Mouse (Mus musculus) hindbrain, postnatal 0 days (tissue): ENCODE measurements at regions not wholly inside any gene's neighbourhood (a gene's known extent, or its start where the extent isn't known, plus 50 kb on each side); places are given as distances from the start of the nearest gene placed in this dataset.

Source experiments
- ATAC-seq: fragments of 200-750 bp; cut with Nextera tagmentation; 2 replicates; pipeline ENCODE4 v1.8.0; 2017; ENCODE audit warnings: mild to moderate bottlenecking, moderate TSS enrichment, moderate library complexity
- DNase-seq: peaks from one replicate; pipeline ENCODE4 v3.0.0-alpha.2; 2015; ENCODE audit warnings: low spot score
- H3K27ac ChIP-seq: fragments of 300-500 bp; sonication (generic); 2 replicates; pipeline ENCODE4 v1.5.1; 2014; ENCODE audit warnings: mild to moderate bottlenecking
- H3K27me3 ChIP-seq: fragments of 300-500 bp; sonication (generic); 2 replicates; pipeline ENCODE4 v1.6.1; 2014; ENCODE audit warnings: low read length, mixed read lengths; ENCODE audit not compliant: insufficient read depth
- H3K36me3 ChIP-seq: fragments of 300-500 bp; sonication (generic); 2 replicates; pipeline ENCODE4 v1.6.1; 2014; ENCODE audit warnings: low read length, mixed read lengths; ENCODE audit not compliant: insufficient read depth
- H3K4me1 ChIP-seq: fragments of 300-500 bp; sonication (generic); 2 replicates; pipeline ENCODE4 v1.6.1; 2014; ENCODE audit warnings: antibody characterized with exemption, low read length, mixed read lengths; ENCODE audit not compliant: insufficient read depth
- H3K4me2 ChIP-seq: fragments of 300-500 bp; sonication (generic); 2 replicates; pipeline ENCODE4 v1.6.1; 2014; ENCODE audit warnings: low read depth, mild to moderate bottlenecking, low read length, moderate library complexity, mixed read lengths
- H3K4me3 ChIP-seq: fragments of 300-500 bp; sonication (generic); 2 replicates; pipeline ENCODE4 v1.5.1; 2014; ENCODE audit warnings: low read length
- H3K9ac ChIP-seq: fragments of 300-500 bp; sonication (generic); replicated peaks from 2 replicates; pipeline ENCODE4 v1.6.1; 2014; ENCODE audit warnings: mild to moderate bottlenecking, low read length, moderate library complexity, mixed read lengths
- H3K9me3 ChIP-seq: fragments of 300-500 bp; sonication (generic); 2 replicates; pipeline ENCODE4 v1.6.1; 2016; ENCODE audit warnings: low read length, mixed read lengths
- CTCF ChIP-seq: IDR thresholded peaks from 2 replicates; pipeline ENCODE4 v1.5.1; 2016; ENCODE audit warnings: antibody characterized with exemption, control low read depth, low read depth
- WGBS: fragments of 180-500 bp; shearing (Covaris S2); extraction: QIAGEN DNeasy Blood & Tissue Kit; methylation state at CpG from one replicate; pipeline ENCODE4 v1.1.7; 2014; 5-methylcytosine and 5-hydroxymethylcytosine counted together

- H3K4me2 ChIP-seq: no peak overlapping the region
- peak; percentile 60 for DNase-seq
- no peaks in the 10 kb centered on the region for H3K9me3 ChIP-seq
- H3K27me3 ChIP-seq: no peaks in the 10 kb centered on the region
- no peak for TF ChIP-seq CTCF
- H3K4me3 ChIP-seq: no peak overlapping the region
- H3K36me3 ChIP-seq: no peaks in the 10 kb centered on the region
- no peak overlapping the region for H3K9ac ChIP-seq
- peak; percentile 31; the same call in 1 of the 2 replicates for ATAC-seq
- WGBS: 53% methylated on average over 16 of the region's 16 CpGs
- H3K27ac ChIP-seq: no peak overlapping the region
- H3K4me1 ChIP-seq: no peaks in the 10 kb centered on the region
Observed at GRCm38 (mm10) chr16:89674159-89674902, 103.3 kb upstream of the Krtap11-1 start.

- H3K9ac ChIP-seq: no peak overlapping the region
- H3K4me2 ChIP-seq: no peak overlapping the region
- DNase-seq (no peak), ATAC-seq (no peak)
- no peaks in the 10 kb centered on the region for H3K9me3 ChIP-seq
- no peak overlapping the region for H3K27ac ChIP-seq
- H3K4me3 ChIP-seq: no peak overlapping the region
- WGBS: 80% methylated on average over 9 of the region's 9 CpGs
- no peaks in the 10 kb centered on the region for H3K27me3 ChIP-seq
- TF ChIP-seq CTCF: no peak
- H3K4me1 ChIP-seq: no peaks in the 10 kb centered on the region
- H3K36me3 ChIP-seq: no peaks in the 10 kb centered on the region
Observed at GRCm38 (mm10) chr16:89671188-89671726, 100.3 kb upstream of the Krtap11-1 start.

- no peak overlapping the region for H3K9ac ChIP-seq
- H3K4me1 ChIP-seq: no peaks in the 10 kb centered on the region
- DNase-seq: no peak
- 75% methylated on average over 2 of the region's 2 CpGs for WGBS
- no peaks in the 10 kb centered on the region for H3K36me3 ChIP-seq
- no peak overlapping the region for H3K27ac ChIP-seq
- TF ChIP-seq CTCF: no peak
- no peak overlapping the region for H3K4me2 ChIP-seq
- H3K4me3 ChIP-seq: no peak overlapping the region
- H3K27me3 ChIP-seq: no peaks in the 10 kb centered on the region
- no peak for ATAC-seq
- H3K9me3 ChIP-seq: no peaks in the 10 kb centered on the region
Observed at GRCm38 (mm10) chr16:89660071-89660470, 89.1 kb upstream of the Krtap11-1 start.

GRCm38 (mm10) chr16:89656036-89656435 lies 85.1 kb upstream of the Krtap11-1 start:
- Histone ChIP-seq H3K36me3 (no peaks in the 10 kb centered on the region), H3K4me1 (no peaks in the 10 kb centered on the region), H3K9me3 (no peaks in the 10 kb centered on the region), H3K4me3 (no peak overlapping the region), H3K9ac (no peak overlapping the region), H3K4me2 (no peak overlapping the region), H3K27ac (no peak overlapping the region), H3K27me3 (no peaks in the 10 kb centered on the region)
- ATAC-seq (no peak), DNase-seq (no peak)
- no peak for TF ChIP-seq CTCF
- 90% methylated on average over 3 of the region's 3 CpGs for WGBS

- H3K4me2 ChIP-seq: no peak overlapping the region
- H3K4me3 ChIP-seq: no peak overlapping the region
- no peaks in the 10 kb centered on the region for H3K36me3 ChIP-seq
- no peak overlapping the region for H3K9ac ChIP-seq
- DNase-seq (peak; percentile 60), ATAC-seq (peak; percentile 43; the same call in 1 of the 2 replicates)
- TF ChIP-seq CTCF: no peak
- WGBS: 63% methylated on average over 4 of the region's 4 CpGs
- no peaks in the 10 kb centered on the region for H3K9me3 ChIP-seq
- no peaks in the 10 kb centered on the region for H3K27me3 ChIP-seq
- no peak overlapping the region for H3K27ac ChIP-seq
- H3K4me1 ChIP-seq: no peaks in the 10 kb centered on the region
Observed at GRCm38 (mm10) chr16:89648651-89649050, 77.7 kb upstream of the Krtap11-1 start.

- no peak overlapping the region for H3K9ac ChIP-seq
- H3K9me3 ChIP-seq: no peaks in the 10 kb centered on the region
- DNase-seq (no peak), ATAC-seq (no peak)
- H3K27me3 ChIP-seq: no peaks in the 10 kb centered on the region
- WGBS: 36% methylated on average over 9 of the region's 9 CpGs
- H3K4me2 ChIP-seq: no peak overlapping the region
- H3K4me3 ChIP-seq: no peak overlapping the region
- H3K36me3 ChIP-seq: no peaks in the 10 kb centered on the region
- no peak for TF ChIP-seq CTCF
- no peak overlapping the region for H3K27ac ChIP-seq
- no peaks in the 10 kb centered on the region for H3K4me1 ChIP-seq
Observed at GRCm38 (mm10) chr16:89633917-89634601, 63.1 kb upstream of the Krtap11-1 start.
